Comparison of ENCODE assay signal across 10 mouse cellular contexts in the genomic region with DNA sequence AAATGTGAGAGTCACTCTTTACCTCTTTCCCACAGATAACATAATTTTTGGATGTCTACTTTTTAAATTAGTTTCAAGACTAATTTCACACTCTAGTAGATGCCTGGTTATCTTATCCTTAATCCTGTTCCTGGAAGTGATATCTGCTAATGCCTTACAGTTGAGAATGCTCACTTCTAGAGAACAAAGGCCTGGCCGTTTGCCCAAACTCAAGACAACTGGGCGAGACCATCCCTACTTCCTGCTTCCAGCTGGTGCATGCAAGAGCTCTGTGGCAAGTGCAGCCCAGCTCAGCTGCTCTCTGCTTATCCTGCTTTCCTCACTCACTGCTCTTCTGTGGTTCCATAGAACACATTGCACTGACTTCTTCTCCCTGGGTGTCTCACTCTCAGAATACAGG. TPM values are rescaled to one million over a fixed set of nuclear protein-coding genes. Genes with fewer than 3 reads are reported as not detected.
DNase-seq lines count a peak whose midpoint lies in the region; ATAC-seq and TF ChIP-seq lines count a peak whose summit lies in the region.
"Had no signal": no experiment of that assay in that cellular context is flagged by ENCODE, and none has a peak within 500 bp of the region (broad histone marks: within the 10 kb centered on the region; RNA-seq: fewer than 3 reads in every experiment).

No protein-coding gene starts in this region.

- H3K4me3 ChIP-seq in lung, adult 2 months (replicated peaks; ENCODE audit: extremely low read depth, low read depth, low read length) = no peak overlapping the region
- H3K4me3 ChIP-seq in heart, embryonic 14.5 days (ENCODE audit: control insufficient read depth in 1 of 2, insufficient read depth in 1 of 2, low read depth in 1 of 2, low read length in 2 of 2) = no peak overlapping the region
- H3K4me3 ChIP-seq: forebrain, embryonic 15.5 days; layer of hippocampus, adult 2 months had no signal

- no peak for TF ChIP-seq CTCF in lung, adult 2 months (IDR thresholded peaks at IDR 0.05; ENCODE audit: insufficient read depth, low read length)

- no peaks in the 10 kb centered on the region for H3K4me1 ChIP-seq in lung, adult 2 months (ENCODE audit: control insufficient read depth, insufficient read depth, low read length)
- H3K4me1 ChIP-seq in heart, embryonic 14.5 days (ENCODE audit: control insufficient read depth in 2 of 2, insufficient read depth in 2 of 2, low read length in 2 of 2) = peaks cover 11 to 16% of the 10 kb centered on the region in 2 experiments
- H3K4me1 ChIP-seq: forebrain, embryonic 15.5 days had no signal

- H3K9ac ChIP-seq in heart, embryonic 14.5 days (ENCODE audit: low read length) = no peak overlapping the region
- H3K9ac ChIP-seq: forebrain, embryonic 15.5 days had no signal

- 0 out of 2 replicates have a peak, but pooled peaks have one; percentile 39 for ATAC-seq in heart, embryonic 14.5 days (ENCODE audit: insufficient number of reproducible peaks, insufficient read depth, low FRiP score, low read depth)
- ATAC-seq: forebrain, embryonic 15.5 days had no signal

- 0 out of 4 replicates have a peak overlapping the region, but pooled peaks of 1 of the 2 experiments have one; percentile 4 for H3K27ac ChIP-seq in heart, embryonic 14.5 days (replicated peaks in 1 of 2; ENCODE audit: control insufficient read depth in 1 of 2, insufficient read depth in 1 of 2, low read depth in 2 of 2, low read length in 2 of 2)
- H3K27ac ChIP-seq: forebrain, embryonic 15.5 days; layer of hippocampus, adult 2 months had no signal

- H3K4me2 ChIP-seq in heart, embryonic 14.5 days (ENCODE audit: low read length) = no peak overlapping the region
- H3K4me2 ChIP-seq: forebrain, embryonic 15.5 days had no signal

- no peaks in the 10 kb centered on the region for H3K9me3 ChIP-seq in heart, embryonic 14.5 days (ENCODE audit: control insufficient read depth, low read length)
- H3K9me3 ChIP-seq: forebrain, embryonic 15.5 days had no signal

- TF ChIP-seq POLR2A in lung, adult 2 months (IDR thresholded peaks at IDR 0.05; ENCODE audit: borderline replicate concordance, extremely low read depth, low read depth, low read length) = no peak

- H3K36me3 ChIP-seq in heart, embryonic 14.5 days (ENCODE audit: control insufficient read depth, insufficient read depth, low read length) = peaks cover 10% of the 10 kb centered on the region; the same call in 1 of the 2 replicates

- WGBS in lung, adult 2 months = 17% methylated on average over 2 of the region's 2 CpGs
- WGBS in heart, embryonic 14.5 days = 7% methylated on average over 2 of the region's 2 CpGs

- peak; percentile 45 for DNase-seq in gastrocnemius, postnatal 10 days
- no peak for DNase-seq in gastrocnemius, adult 18-20 months (ENCODE audit: low spot score)
- peak; percentile 23 to 41 for DNase-seq in lung, adult 18-20 months
- DNase-seq in lung, adult 2 months = no peak
- DNase-seq in lung, postnatal 4 days = peak; percentile 56 to 61
- DNase-seq in left cerebral cortex, adult 8-10 months (ENCODE audit: low spot score in 2 of 2) = no peak
- no peak for DNase-seq in ovary, adult 18-20 months (ENCODE audit: low spot score)

- no peaks in the 10 kb centered on the region for H3K27me3 ChIP-seq in heart, embryonic 14.5 days (ENCODE audit: control insufficient read depth, insufficient read depth, low read length)
- H3K27me3 ChIP-seq: forebrain, embryonic 15.5 days had no signal

RNA-seq across cellular contexts. Expression of gene Slc25a31, which starts 14.2 kb away (rescaled TPM):
- not detected for total RNA-seq in gastrocnemius, postnatal 10 days (2021)
- total RNA-seq in gastrocnemius, adult 18-20 months (2021) = not detected
- polyA plus RNA-seq in lung, adult 2 months (2012; rRNA removed) = 0.17 and 0.18 TPM in 2 replicates
- 1.00 and 1.1 TPM in 2 replicates for polyA plus RNA-seq in heart, embryonic 14.5 days (2014; fragmentation: Nextera tagmentation; extraction: Ambion mirVana)
- total RNA-seq in left cerebral cortex, adult 8-10 months (2022) = under 1 TPM in 3 of 4 experiments, not detected in 1; 0.30 to 0.34 (median 0.33) TPM

RNA-seq across cellular contexts. Expression of gene Hspa4l, which starts 49.9 kb away (rescaled TPM):
- 1 to 10 TPM; 7.3 to 9.0 TPM for total RNA-seq in gastrocnemius, postnatal 10 days (2021)
- total RNA-seq in gastrocnemius, adult 18-20 months (2021) = 1 to 10 TPM; 4.9 to 6.6 TPM
- polyA plus RNA-seq in lung, adult 2 months (2012; rRNA removed) = 14.5 and 24.6 TPM in 2 replicates
- polyA plus RNA-seq in heart, embryonic 14.5 days (2014; fragmentation: Nextera tagmentation; extraction: Ambion mirVana) = 34.2 and 35.5 TPM in 2 replicates
- total RNA-seq in left cerebral cortex, adult 8-10 months (2022) = 100 to 1,000 TPM; 146 to 158 (median 154) TPM

Comparison
In these comparisons a context has a peak if more than half of its experiments do, and no peak if none do; other contexts are left out.
1. DNase-seq: peak in gastrocnemius, postnatal 10 days (single experiment), lung, adult 18-20 months (2 of 2) and lung, postnatal 4 days (2 of 2); none in gastrocnemius, adult 18-20 months (single experiment), lung, adult 2 months (single experiment), left cerebral cortex, adult 8-10 months (0 of 2) and ovary, adult 18-20 months (single experiment).
2. RNA of gene Hspa4l, which starts 49.9 kb away (total RNA-seq): 146 to 158 TPM in left cerebral cortex, adult 8-10 months; 7.3 to 9.0 TPM in gastrocnemius, postnatal 10 days and 4.9 to 6.6 TPM in gastrocnemius, adult 18-20 months; every median in the first group is over 10 times any median in the second.